Mouse (Mus musculus): ENCODE measurements around the gene Pdcd6ip. TPM values are rescaled to one million over a fixed set of nuclear protein-coding genes. Genes with fewer than 3 reads are reported as not detected.

The Pdcd6ip gene
- total RNA-seq, 2 experiments from 2014 or later = 126 to 142 TPM

- no peak for DNase-seq (ENCODE audit: low spot score in 2 of 2)
Observed at GRCm38 (mm10) chr9:113628780-113629179, 79.3 kb downstream of the Pdcd6ip start.

GRCm38 (mm10) chr9:113626730-113627129, 81.3 kb downstream of the Pdcd6ip start:
- no peak for DNase-seq (ENCODE audit: low spot score in 2 of 2)

- DNase-seq (ENCODE audit: low spot score in 2 of 2) = no peak
Observed at GRCm38 (mm10) chr9:113624086-113624485, 84.0 kb downstream of the Pdcd6ip start.

- DNase-seq (ENCODE audit: low spot score in 2 of 2) = no peak
Observed at GRCm38 (mm10) chr9:113617081-113617480, 91.0 kb downstream of the Pdcd6ip start.

- DNase-seq (ENCODE audit: low spot score in 2 of 2) = no peak
Observed at GRCm38 (mm10) chr9:113610776-113611175, 97.3 kb downstream of the Pdcd6ip start.

- no peak for DNase-seq (ENCODE audit: low spot score in 2 of 2)
Observed at GRCm38 (mm10) chr9:113602140-113602539, 105.9 kb downstream of the Pdcd6ip start.

Other genes starting within 250 kb of the Pdcd6ip start
- gene Clasp2, start 33.2 kb upstream of the Pdcd6ip start, total RNA-seq (2021) = 10 to 100 TPM; 95.4 TPM
- gene Ubp1, start 222.7 kb upstream of the Pdcd6ip start, total RNA-seq (2021) = 10 to 100 TPM; 89.4 to 90.8 TPM